Mouse (Mus musculus) ES-Bruce4 (cell line): ENCODE data around the gene Gpr55.

Experiments
- CTCF ChIP-seq: IDR thresholded peaks from one replicate; pipeline ENCODE4 v1.8.1; 2011; ENCODE audit warnings: low read depth, low read length
- POLR2A ChIP-seq: IDR thresholded peaks from one replicate; pipeline ENCODE4 v1.8.1; 2011; ENCODE audit warnings: low read length; ENCODE audit not compliant: insufficient read depth

GRCm38 (mm10) chr1:85895391-85895837, 65.4 kb downstream of the Gpr55 start:
- TF ChIP-seq CTCF (peak; percentile 59), POLR2A (no peak)
